Mouse (Mus musculus) stomach, postnatal 0 days (tissue): ENCODE data around the gene Prps1l1. TPM values are rescaled to one million over a fixed set of nuclear protein-coding genes. Genes with fewer than 3 reads are reported as not detected.
A peak's percentile ranks its signal among the peaks of the same experiment; 100 is the strongest.

ENCODE experiments used
- ATAC-seq: fragments of 200-750 bp; cut with Nextera tagmentation; 2 replicates; pipeline ENCODE4 v1.8.0; 2017; ENCODE audit not compliant: low FRiP score, low TSS enrichment
- DNase-seq: peaks from one replicate; pipeline ENCODE4 v3.0.0-alpha.2; 2016; ENCODE audit warnings: low spot score
- H3K27ac ChIP-seq: fragments of 300-500 bp; sonication (generic); replicated peaks from 2 replicates; pipeline ENCODE4 v1.5.1; 2014; ENCODE audit warnings: mild to moderate bottlenecking, control low read depth
- H3K27me3 ChIP-seq: fragments of 300-500 bp; sonication (generic); 2 replicates; pipeline ENCODE4 v1.6.1; 2014; ENCODE audit warnings: low read length; ENCODE audit not compliant: control insufficient read depth, insufficient read depth
- H3K36me3 ChIP-seq: fragments of 300-500 bp; sonication (generic); 2 replicates; pipeline ENCODE4 v1.6.1; 2014; ENCODE audit warnings: low read length, mixed read lengths; ENCODE audit not compliant: control insufficient read depth, insufficient read depth
- H3K4me1 ChIP-seq: fragments of 300-500 bp; sonication (generic); replicated peaks from 2 replicates; pipeline ENCODE4 v1.6.1; 2014; ENCODE audit warnings: antibody characterized with exemption; ENCODE audit not compliant: control insufficient read depth, insufficient read depth
- H3K4me2 ChIP-seq: fragments of 300-500 bp; sonication (generic); replicated peaks from 2 replicates; pipeline ENCODE4 v1.6.1; 2014; ENCODE audit warnings: low read depth, mild to moderate bottlenecking, control low read depth, moderate library complexity
- H3K4me3 ChIP-seq: fragments of 300-500 bp; sonication (generic); 2 replicates; pipeline ENCODE4 v1.5.1; 2014; ENCODE audit warnings: low read depth, low read length, control low read depth
- H3K9ac ChIP-seq: fragments of 300-500 bp; sonication (generic); 2 replicates; pipeline ENCODE4 v1.6.1; 2014; ENCODE audit warnings: mild to moderate bottlenecking, low read length, control low read depth, mixed read lengths
- H3K9me3 ChIP-seq: fragments of 300-500 bp; sonication (generic); 2 replicates; pipeline ENCODE4 v1.6.1; 2016; ENCODE audit warnings: low read length; ENCODE audit not compliant: control insufficient read depth
- CTCF ChIP-seq: IDR thresholded peaks from 2 replicates; pipeline ENCODE4 v1.5.1; 2016; ENCODE audit warnings: antibody characterized with exemption, low read depth, mild to moderate bottlenecking, moderate library complexity
- EP300 ChIP-seq: optimal IDR thresholded peaks from 2 replicates; pipeline ENCODE3; 2016; ENCODE audit warnings: antibody characterized with exemption
- WGBS: fragments of 180-500 bp; shearing (Covaris S2); extraction: QIAGEN DNeasy Blood & Tissue Kit; methylation state at CpG from one replicate; pipeline ENCODE4 v1.1.7; 2014; 5-methylcytosine and 5-hydroxymethylcytosine counted together
- polyA plus RNA-seq: library from polyadenylated mRNA; unstranded; fragments of >200 nt; fragmentation: Nextera tagmentation; extraction: Ambion mirVana; gene quantifications from 2 replicates; pipeline ENCODE4 v1.2.1, GENCODE M21; 2015

Prps1l1 gene
- polyA plus RNA-seq, result 0.06 TPM in 1 of 2 replicates, not detected in the other

DNA sequence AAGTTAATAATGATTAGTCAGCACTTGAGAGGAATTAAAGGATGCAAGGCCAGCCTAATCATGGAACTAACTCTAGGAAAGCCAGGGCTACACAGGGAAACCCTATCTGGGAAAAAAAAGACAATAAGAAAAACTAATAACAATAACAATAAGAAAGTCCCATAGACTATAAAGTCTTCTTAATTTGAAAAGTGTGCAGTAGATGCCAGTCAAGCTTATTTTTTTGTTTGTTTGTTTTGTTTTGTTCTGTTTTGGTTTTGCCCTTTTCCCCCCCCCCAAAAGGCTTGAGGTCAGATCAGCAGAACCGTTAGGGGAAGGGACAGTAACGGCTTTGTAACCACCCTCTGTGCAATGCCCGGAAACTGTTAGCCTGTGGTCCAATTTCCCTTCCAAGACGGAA is at the start of gene Prps1l1:
TSS of gene Prps1l1 (plus strand) at position 301 of the 400 bp plus-strand sequence.
- H3K4me3 ChIP-seq, result no peak within 1 kb of the TSS
- 82% methylated on average over 4 of the region's 4 CpGs for WGBS
- ATAC-seq, result no peak
- H3K36me3 ChIP-seq, result no peaks in the 10 kb centered on the region
- H3K4me2 ChIP-seq, result no peak within 1 kb of the TSS
- no peak for DNase-seq
- no peaks in the 10 kb centered on the region for H3K9me3 ChIP-seq
- H3K27me3 ChIP-seq, result no peaks in the 10 kb centered on the region
- H3K9ac ChIP-seq, result no peak within 1 kb of the TSS
- H3K27ac ChIP-seq, result no peak within 1 kb of the TSS
- H3K4me1 ChIP-seq, result no peaks in the 10 kb centered on the region
- no peak for TF ChIP-seq EP300
- TF ChIP-seq CTCF, result no peak

- no peaks in the 10 kb centered on the region for H3K4me1 ChIP-seq
- no peak overlapping the region for H3K4me2 ChIP-seq
- no peak overlapping the region for H3K4me3 ChIP-seq
- 88% methylated on average over 1 of the region's 1 CpGs for WGBS
- H3K36me3 ChIP-seq, result no peaks in the 10 kb centered on the region
- no peak overlapping the region for H3K27ac ChIP-seq
- no peaks in the 10 kb centered on the region for H3K9me3 ChIP-seq
- TF ChIP-seq EP300, result no peak
- peak; percentile 50 for TF ChIP-seq CTCF
- DNase-seq (no peak), ATAC-seq (no peak)
- no peaks in the 10 kb centered on the region for H3K27me3 ChIP-seq
- no peak overlapping the region for H3K9ac ChIP-seq
These were observed 46.6 kb upstream of the Prps1l1 start for GRCm38 (mm10) chr12:34937918-34938317.

DNA sequence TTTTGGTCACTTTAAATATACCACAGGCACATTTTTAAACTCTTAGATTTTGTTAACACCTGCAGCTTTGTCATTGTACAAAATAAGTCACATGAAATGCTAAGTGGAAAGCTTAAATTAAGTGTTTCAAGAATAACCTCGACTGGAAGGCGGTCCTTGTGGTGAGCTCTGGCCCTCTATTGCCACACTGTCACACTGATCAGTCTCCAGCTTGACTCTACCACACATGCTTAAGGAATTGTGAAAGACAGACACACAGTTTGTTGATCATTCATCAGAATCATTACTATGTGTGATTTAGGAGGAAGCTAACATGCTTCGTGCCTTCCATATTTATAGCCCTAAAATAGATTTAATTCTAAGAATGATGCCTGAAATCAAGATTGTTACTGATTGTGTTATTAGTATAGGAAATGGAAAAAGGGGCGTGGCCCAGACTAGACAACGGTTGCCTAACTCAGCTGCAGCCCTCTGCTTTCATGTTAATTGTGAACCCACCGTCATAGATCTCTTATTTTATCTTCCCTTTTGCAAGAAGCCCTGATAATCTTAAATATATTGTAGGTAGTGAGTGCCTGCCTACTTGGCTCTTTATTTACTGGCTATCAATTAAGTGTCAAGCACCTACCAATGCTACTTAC is 35.4 kb upstream of the Prps1l1 start:
- 70% methylated on average over 6 of the region's 6 CpGs for WGBS
- TF ChIP-seq EP300, result no peak
- no peak for TF ChIP-seq CTCF

GRCm38 (mm10) chr12:34975991-34976390 is 8.6 kb upstream of the Prps1l1 start:
- Histone ChIP-seq H3K9ac (no peak overlapping the region), H3K27ac (no peak overlapping the region), H3K4me3 (no peak overlapping the region), H3K36me3 (no peaks in the 10 kb centered on the region), H3K4me1 (no peaks in the 10 kb centered on the region), H3K27me3 (no peaks in the 10 kb centered on the region), H3K4me2 (no peak overlapping the region), H3K9me3 (no peaks in the 10 kb centered on the region)
- DNase-seq (no peak), ATAC-seq (no peak)
- TF ChIP-seq CTCF, result no peak
- no peak for TF ChIP-seq EP300
- 88% methylated on average over 3 of the region's 3 CpGs for WGBS

More for the DNA sequence above, 35.4 kb upstream of the Prps1l1 start:
- ATAC-seq (no peak), DNase-seq (no peak)
- H3K4me1 ChIP-seq, result no peaks in the 10 kb centered on the region
- no peaks in the 10 kb centered on the region for H3K9me3 ChIP-seq
- no peaks in the 10 kb centered on the region for H3K36me3 ChIP-seq
- no peak overlapping the region for H3K4me3 ChIP-seq
- no peak overlapping the region for H3K9ac ChIP-seq
- H3K4me2 ChIP-seq, result no peak overlapping the region
- H3K27ac ChIP-seq, result no peak overlapping the region
- H3K27me3 ChIP-seq, result no peaks in the 10 kb centered on the region

- Histone ChIP-seq H3K4me3 (no peak overlapping the region), H3K4me2 (no peak overlapping the region), H3K4me1 (no peaks in the 10 kb centered on the region), H3K27me3 (no peaks in the 10 kb centered on the region), H3K36me3 (no peaks in the 10 kb centered on the region), H3K9me3 (no peaks in the 10 kb centered on the region), H3K9ac (no peak overlapping the region), H3K27ac (no peak overlapping the region)
- DNase-seq (no peak), ATAC-seq (no peak)
- whole genome bisulfite sequencing, result 83% methylated on average over 5 of the region's 5 CpGs
- TF ChIP-seq EP300 (no peak), CTCF (no peak)
These were observed 1.3 kb downstream of the Prps1l1 start for GRCm38 (mm10) chr12:34985865-34986264.

DNA sequence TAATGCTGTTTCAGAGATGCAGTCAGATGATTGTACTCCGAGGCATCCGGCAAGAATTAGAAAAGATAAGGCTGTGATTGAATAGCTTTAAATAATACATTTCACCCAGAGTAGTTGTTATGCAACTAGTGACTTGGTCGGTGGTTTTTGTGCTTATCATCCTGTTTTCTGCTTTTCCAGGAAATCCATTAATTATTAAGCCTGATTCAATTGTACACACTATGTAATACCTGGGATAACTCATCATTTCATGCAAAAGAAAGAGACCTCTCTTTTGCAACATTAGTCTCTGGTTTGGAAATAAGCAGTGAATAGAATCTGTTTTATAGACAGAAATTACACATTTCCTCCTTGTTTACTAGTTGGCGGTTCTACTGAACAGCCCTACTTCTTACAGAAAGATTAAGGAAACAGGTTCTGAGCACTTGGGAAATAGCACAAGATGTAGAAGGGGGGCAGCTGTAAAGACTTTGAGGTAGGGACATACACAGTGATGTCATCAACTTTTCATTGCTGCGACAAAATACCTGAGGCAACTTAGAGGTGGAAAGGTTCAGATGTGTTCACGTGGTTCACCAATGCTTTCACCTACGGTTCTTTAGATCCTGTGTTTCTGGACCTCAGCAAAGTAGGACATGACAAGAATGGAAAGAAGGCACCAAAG is 5.1 kb downstream of the Prps1l1 start:
- ATAC-seq, result peak; percentile 63; the same call in 1 of the 2 replicates
- Histone ChIP-seq H3K4me3 (no peak overlapping the region), H3K9me3 (no peaks in the 10 kb centered on the region), H3K27me3 (no peaks in the 10 kb centered on the region), H3K27ac (no peak overlapping the region), H3K9ac (no peak overlapping the region), H3K36me3 (no peaks in the 10 kb centered on the region), H3K4me2 (no peak overlapping the region), H3K4me1 (no peaks in the 10 kb centered on the region)
- WGBS, result 69% methylated on average over 7 of the region's 7 CpGs
- DNase-seq, result no peak
- TF ChIP-seq CTCF (no peak), EP300 (no peak)
